Mouse (Mus musculus): ENCODE measurements around the gene Rangrf.
A peak's percentile ranks its signal among the peaks of the same experiment; 100 is the strongest.
"Not testable (repeated sequence)": the region's sequence is repeated elsewhere in the genome, so short reads cannot be mapped to it uniquely, and the experiment has no call there.

Rangrf gene

GRCm38 (mm10) chr11:68946001-68946400 lies 29.0 kb downstream of the Rangrf start:
- DNase-seq (ENCODE audit: low read depth, low spot score): no peak

DNA sequence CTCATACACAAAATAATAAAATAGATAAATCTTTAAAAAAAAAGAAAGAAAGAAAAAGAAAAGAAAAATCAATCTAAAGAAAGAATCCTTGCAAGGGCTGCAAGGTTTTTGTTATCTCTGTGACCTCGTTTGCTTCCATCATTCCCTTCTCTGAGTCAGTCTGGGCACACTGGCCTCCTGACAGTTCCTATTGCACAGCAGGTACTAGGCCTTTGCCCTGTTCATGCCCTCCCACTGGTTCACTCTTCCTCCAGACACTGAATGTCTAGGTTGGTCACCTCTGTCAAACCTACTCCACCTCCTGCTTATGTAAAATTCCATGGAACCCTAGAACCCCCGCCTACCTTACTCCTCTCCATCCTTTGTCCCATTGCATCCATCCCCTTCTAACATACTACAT lies 29.7 kb downstream of the Rangrf start:
- DNase-seq (ENCODE audit: low read depth, low spot score): no peak

DNA sequence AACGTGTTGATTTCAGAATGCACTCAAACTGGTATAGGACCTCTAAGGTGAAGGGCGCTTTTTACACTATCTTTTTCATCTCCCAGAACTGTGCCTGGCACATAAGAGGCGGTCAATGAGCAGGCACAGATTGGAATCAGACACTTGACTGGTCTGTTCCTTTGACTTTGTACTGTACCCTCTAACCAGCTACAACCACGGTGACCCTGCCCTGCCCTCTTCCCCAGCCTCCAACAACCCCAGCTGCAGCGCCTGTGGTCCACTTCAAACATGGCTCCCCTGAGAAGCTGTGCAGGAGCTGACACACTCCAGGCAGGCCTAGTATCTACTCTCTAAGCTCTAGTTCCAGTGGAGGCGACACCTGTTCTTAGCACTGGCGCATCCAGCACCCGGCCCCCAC lies 32.3 kb downstream of the Rangrf start:
- DNase-seq (ENCODE audit: low read depth, low spot score): no peak

GRCm38 (mm10) chr11:68940516-68940915 lies 34.5 kb downstream of the Rangrf start:
- DNase-seq (ENCODE audit: low read depth, low spot score): no peak

DNA sequence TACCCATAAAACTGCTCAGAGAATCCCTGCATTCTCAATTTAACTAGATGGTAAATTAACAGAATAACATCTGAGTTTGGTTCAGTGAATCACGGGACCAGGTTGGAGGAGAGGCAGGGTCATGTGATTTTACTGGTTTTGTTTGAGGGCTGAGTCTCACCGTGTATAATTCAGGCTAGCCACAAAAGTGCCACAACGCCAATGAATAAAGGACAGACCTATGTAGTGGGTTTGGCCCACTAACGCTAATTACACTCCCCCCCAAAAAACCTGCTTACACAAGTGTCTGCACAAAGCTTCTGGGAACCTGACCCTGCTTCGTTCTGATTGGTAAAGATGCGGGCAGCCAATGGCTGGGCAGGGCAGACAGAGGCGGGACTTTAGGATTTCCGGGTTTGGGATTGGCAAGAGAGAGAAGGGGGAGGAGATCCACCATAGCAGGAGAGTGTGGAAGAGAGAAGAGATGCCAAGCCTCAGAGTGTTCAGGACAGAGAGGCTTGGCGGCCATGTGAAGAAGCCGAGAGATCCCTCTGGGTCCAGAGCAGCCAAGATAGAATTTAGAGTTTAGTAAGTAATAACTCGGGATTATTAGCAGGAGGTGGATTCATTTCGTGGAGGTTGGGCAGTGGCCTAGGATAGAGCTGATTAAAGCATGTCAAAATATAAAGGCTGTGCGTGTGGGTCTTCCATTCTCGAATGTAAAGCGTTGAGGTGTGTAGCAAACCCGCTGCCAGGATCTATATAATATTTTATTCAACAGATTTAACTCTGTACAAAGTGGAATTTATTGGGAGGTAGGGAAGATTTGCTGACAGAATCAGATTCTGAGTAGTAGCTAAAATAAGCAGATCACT lies 35.3 kb downstream of the Rangrf start:
- peak; percentile 93 for DNase-seq (ENCODE audit: low read depth, low spot score)

- DNase-seq (ENCODE audit: low read depth, low spot score): not testable (repeated sequence)
Measured at GRCm38 (mm10) chr11:68936951-68937350, 38.0 kb downstream of the Rangrf start.

GRCm38 (mm10) chr11:68933885-68934507 lies 41.0 kb downstream of the Rangrf start:
- no peak for DNase-seq (ENCODE audit: low read depth, low spot score)

DNA sequence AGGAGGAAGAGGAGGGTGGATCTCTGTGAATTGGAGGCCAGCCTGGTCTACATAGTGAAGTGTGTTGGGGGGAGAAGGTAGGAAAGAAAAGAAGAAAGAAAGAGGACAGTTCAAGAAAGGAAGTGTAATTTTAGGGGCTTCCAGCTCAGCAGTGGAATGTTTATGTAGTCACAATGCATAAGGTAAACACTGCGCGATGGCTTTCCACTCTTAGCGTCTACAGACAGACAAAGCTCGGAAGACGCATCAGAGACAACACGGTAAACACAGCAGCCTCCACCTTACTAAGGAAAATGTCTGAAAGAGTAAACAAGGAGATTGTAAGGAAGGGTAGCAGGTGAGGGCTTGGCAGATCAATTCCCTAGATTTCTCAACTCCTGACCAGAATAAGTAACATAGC lies 45.0 kb downstream of the Rangrf start:
- DNase-seq (ENCODE audit: low read depth, low spot score): no peak

- no peak for DNase-seq (ENCODE audit: low read depth, low spot score)
Measured at GRCm38 (mm10) chr11:68926981-68927380, 48.0 kb downstream of the Rangrf start, which contains the start of gene Odf4. Odf4 (minus strand) TSS chr11:68927081.

GRCm38 (mm10) chr11:68924749-68925148 lies 50.2 kb downstream of the Rangrf start:
- DNase-seq (ENCODE audit: low read depth, low spot score): no peak

- DNase-seq (ENCODE audit: low read depth, low spot score): no peak
Measured at GRCm38 (mm10) chr11:68923191-68923590, 51.8 kb downstream of the Rangrf start.
